Mouse (Mus musculus) embryonic fibroblast, embryonic 13.5 days (primary cell): ENCODE measurements around the gene Srrm3. TPM values are rescaled to one million over a fixed set of nuclear protein-coding genes. Genes with fewer than 3 reads are reported as not detected.

Experiments
- H3K27ac ChIP-seq: 2 replicates; pipeline ENCODE4 v1.5.1; 2012; ENCODE audit warnings: low read length, control low read depth, inconsistent platforms; ENCODE audit not compliant: insufficient read depth
- H3K4me1 ChIP-seq: 2 replicates; pipeline ENCODE4 v1.6.1; 2011; ENCODE audit warnings: low read length; ENCODE audit not compliant: control insufficient read depth, insufficient read depth
- H3K4me3 ChIP-seq: 2 replicates; pipeline ENCODE4 v1.5.1; 2011; ENCODE audit warnings: mild to moderate bottlenecking, control low read depth, low read length; ENCODE audit not compliant: insufficient read depth
- CTCF ChIP-seq: IDR thresholded peaks from 2 replicates; pipeline ENCODE4 v1.5.1; 2011; ENCODE audit warnings: mild to moderate bottlenecking, control low read depth, low read length, moderate library complexity, borderline replicate concordance; ENCODE audit not compliant: insufficient read depth
- POLR2A ChIP-seq: IDR thresholded peaks from 2 replicates; pipeline ENCODE4 v1.6.1; 2011; ENCODE audit warnings: low read depth, mild to moderate bottlenecking, control low read depth, low read length, moderate library complexity
- polyA plus RNA-seq: library from polyadenylated mRNA; stranded (reverse); fragments of >200 nt; gene quantifications from 2 replicates; pipeline ENCODE4 v1.2.4, GENCODE M21; 2011; ENCODE audit warnings: low read depth; ENCODE audit not compliant: missing spikeins, insufficient read length

Gene Srrm3
- polyA plus RNA-seq, 1 experiment: not detected

- peaks cover 12% of the 10 kb centered on the region for H3K4me1 ChIP-seq
- no peak overlapping the region for H3K4me3 ChIP-seq
- TF ChIP-seq CTCF: no peak
- no peak for TF ChIP-seq POLR2A
- H3K27ac ChIP-seq: no peak overlapping the region
Measured at GRCm38 (mm10) chr5:135908989-135909388, 102.3 kb downstream of the Srrm3 start.

GRCm38 (mm10) chr5:135909646-135910045 lies 103.0 kb downstream of the Srrm3 start:
- Histone ChIP-seq H3K27ac (no peak overlapping the region), H3K4me1 (peaks cover 17% of the 10 kb centered on the region), H3K4me3 (no peak overlapping the region)
- TF ChIP-seq CTCF (no peak), POLR2A (no peak)

GRCm38 (mm10) chr5:135910813-135911212 lies 104.1 kb downstream of the Srrm3 start:
- H3K4me1 ChIP-seq: peaks cover 17% of the 10 kb centered on the region
- H3K27ac ChIP-seq: no peak overlapping the region
- no peak overlapping the region for H3K4me3 ChIP-seq
- TF ChIP-seq POLR2A: no peak
- TF ChIP-seq CTCF: no peak

- Histone ChIP-seq H3K4me1 (peaks cover 15% of the 10 kb centered on the region), H3K4me3 (no peak overlapping the region), H3K27ac (peak overlapping the region; percentile 7; the same call in 1 of the 2 replicates)
- TF ChIP-seq CTCF (no peak), POLR2A (no peak)
Measured at GRCm38 (mm10) chr5:135911633-135912220, 105.0 kb downstream of the Srrm3 start.

GRCm38 (mm10) chr5:135913201-135913600 lies 106.5 kb downstream of the Srrm3 start:
- TF ChIP-seq POLR2A (no peak), CTCF (no peak)
- H3K4me3 ChIP-seq: no peak overlapping the region
- peaks cover 15% of the 10 kb centered on the region for H3K4me1 ChIP-seq
- H3K27ac ChIP-seq: no peak overlapping the region

- Histone ChIP-seq H3K4me1 (peaks cover 20% of the 10 kb centered on the region), H3K4me3 (no peak overlapping the region), H3K27ac (no peak overlapping the region)
- TF ChIP-seq POLR2A (no peak), CTCF (no peak)
Measured at GRCm38 (mm10) chr5:135914156-135914555, 107.5 kb downstream of the Srrm3 start.

GRCm38 (mm10) chr5:135916051-135916565 lies 109.4 kb downstream of the Srrm3 start:
- TF ChIP-seq POLR2A: no peak
- no peak for TF ChIP-seq CTCF
- no peak overlapping the region for H3K4me3 ChIP-seq
- no peak overlapping the region for H3K27ac ChIP-seq
- H3K4me1 ChIP-seq: peaks cover 20% of the 10 kb centered on the region

GRCm38 (mm10) chr5:135916601-135917000 lies 109.9 kb downstream of the Srrm3 start:
- no peak overlapping the region for H3K27ac ChIP-seq
- H3K4me1 ChIP-seq: peaks cover 16% of the 10 kb centered on the region
- H3K4me3 ChIP-seq: no peak overlapping the region
- TF ChIP-seq CTCF: no peak
- TF ChIP-seq POLR2A: no peak

GRCm38 (mm10) chr5:135917327-135918058 lies 110.8 kb downstream of the Srrm3 start:
- Histone ChIP-seq H3K27ac (no peak overlapping the region), H3K4me3 (no peak overlapping the region), H3K4me1 (peaks cover 9% of the 10 kb centered on the region)
- TF ChIP-seq CTCF (no peak), POLR2A (no peak)

- H3K4me1 ChIP-seq: peaks cover 9% of the 10 kb centered on the region
- no peak overlapping the region for H3K27ac ChIP-seq
- TF ChIP-seq POLR2A (no peak), CTCF (no peak)
- no peak overlapping the region for H3K4me3 ChIP-seq
Measured at GRCm38 (mm10) chr5:135918059-135918437, 111.4 kb downstream of the Srrm3 start.
